Mouse (Mus musculus) heart, adult 2 months (tissue): ENCODE results near the gene Mup21.
"Not testable (repeated sequence)": the region's sequence is repeated elsewhere in the genome, so short reads cannot be mapped to it uniquely, and the experiment has no call there.

Experiments
- CTCF ChIP-seq: fragments of 200-600 bp; IDR thresholded peaks from 2 replicates; pipeline ENCODE4 v1.8.1; 2022; ENCODE audit warnings: antibody characterized with exemption, mild to moderate bottlenecking, moderate library complexity
- POLR2A ChIP-seq: fragments of 200-500 bp; IDR thresholded peaks from 2 replicates; pipeline ENCODE4 v1.6.1; 2011; ENCODE audit warnings: mild to moderate bottlenecking, low read depth, low read length, control low read depth; ENCODE audit not compliant: insufficient read depth

- TF ChIP-seq CTCF, POLR2A: not testable (repeated sequence)
Measured at GRCm38 (mm10) chr4:62167636-62168035, 17.0 kb upstream of the Mup21 start.
